Mouse (Mus musculus) gastrocnemius, adult 2 months (tissue): ENCODE results near the gene Gp5. TPM values are rescaled to one million over a fixed set of nuclear protein-coding genes. Genes with fewer than 3 reads are reported as not detected.
"Not testable (repeated sequence)": the region's sequence is repeated elsewhere in the genome, so short reads cannot be mapped to it uniquely, and the experiment has no call there.

Source experiments
- DNase-seq: peaks from one replicate; pipeline ENCODE4 v3.0.0; 2022
- H3K27ac ChIP-seq: fragments of 200-600 bp; 2 replicates; pipeline ENCODE4 v1.8.1; 2022; ENCODE audit warnings: mild to moderate bottlenecking
- H3K4me3 ChIP-seq: fragments of 200-600 bp; 2 replicates; pipeline ENCODE4 v1.8.1; 2022; ENCODE audit warnings: mild to moderate bottlenecking, moderate library complexity
- CTCF ChIP-seq: fragments of 200-600 bp; IDR thresholded peaks from 2 replicates; pipeline ENCODE4 v1.8.1; 2022; ENCODE audit warnings: antibody characterized with exemption, mild to moderate bottlenecking, moderate library complexity
- intact Hi-C: fragments of 180-260 bp; cut with DNase I; formaldehyde crosslinking; loops from one replicate; pipeline ENCODE4 v1.15.1; 2025
- long read RNA-seq, 2 experiments: library from polyadenylated mRNA; stranded (forward); transcript quantifications; one replicate each; pipeline ENCODE4 v2.0.0; 2021
- total RNA-seq, 2 experiments: library from RNA; stranded (reverse); gene quantifications; 2 replicates each; pipeline ENCODE4 v1.2.3; 2021

Gene Gp5
- total RNA-seq: not detected
- long read RNA-seq, experiment 1: 0 reads
- long read RNA-seq, experiment 2: 0 reads

GRCm38 (mm10) chr16:30310647-30311046 is at the start of gene Gp5:
Gene Gp5 (minus strand): TSS chr16:30310779.
- intact Hi-C loops: no loop called here
- DNase-seq: no peak
- H3K27ac ChIP-seq: no peak within 1 kb of the TSS
- no peak for TF ChIP-seq CTCF
- peak within 1 kb of the TSS; percentile 72 for H3K4me3 ChIP-seq

DNA sequence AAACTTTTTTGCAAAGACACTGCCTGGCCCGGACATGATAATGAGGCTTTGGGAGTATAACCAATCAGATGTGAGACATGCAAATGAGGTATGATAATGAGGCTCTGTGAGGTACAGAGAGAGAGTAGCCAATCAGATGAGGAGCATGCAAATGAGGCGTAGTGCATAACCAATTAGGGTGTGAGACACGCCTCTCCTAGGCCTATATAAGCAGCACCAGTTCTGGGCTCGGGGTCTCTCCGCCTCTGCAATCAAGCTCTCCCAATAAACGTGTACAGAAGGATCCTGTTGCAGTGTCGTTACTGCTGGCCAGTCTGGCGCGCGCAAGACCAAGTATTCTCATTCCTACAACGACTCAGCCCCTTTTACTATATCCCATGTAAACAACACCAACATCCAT is 42.9 kb upstream of the Gp5 start:
- intact Hi-C loops, H3K4me3 ChIP-seq, H3K27ac ChIP-seq, DNase-seq: not testable (repeated sequence)

DNA sequence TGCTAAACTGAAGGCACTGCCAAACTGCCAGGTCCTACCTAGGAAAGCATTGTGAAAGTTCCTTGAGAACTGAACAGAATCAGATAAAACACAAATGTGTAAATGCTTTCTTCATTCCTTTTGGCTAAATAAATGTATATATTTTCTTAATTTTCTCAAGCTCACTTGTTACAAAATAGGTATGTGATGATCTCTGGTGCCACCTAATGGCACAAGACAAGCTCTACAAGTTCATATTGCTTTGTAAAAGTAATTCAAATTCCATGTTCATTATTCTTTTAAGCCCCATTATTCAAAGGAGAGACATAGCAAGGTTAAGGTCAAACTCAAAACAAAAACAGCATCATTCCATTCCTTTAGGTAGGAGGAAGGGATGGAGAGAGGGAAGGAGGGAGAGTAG is 3.7 kb upstream of the Gp5 start:
- TF ChIP-seq CTCF: peak; percentile 81
- Histone ChIP-seq H3K4me3 (no peak overlapping the region), H3K27ac (no peak overlapping the region)
- DNase-seq: no peak
- intact Hi-C loops: loop anchor here (1.0 kb wide), 1 partner anchor 62 kb away; no protein-coding TSS in a partner anchor

GRCm38 (mm10) chr16:30310171-30310515 is 436 bp downstream of the Gp5 start:
- no peak for DNase-seq
- Histone ChIP-seq H3K27ac (no peak overlapping the region), H3K4me3 (no peak overlapping the region)
- intact Hi-C loops: no loop called here
- TF ChIP-seq CTCF: no peak

DNA sequence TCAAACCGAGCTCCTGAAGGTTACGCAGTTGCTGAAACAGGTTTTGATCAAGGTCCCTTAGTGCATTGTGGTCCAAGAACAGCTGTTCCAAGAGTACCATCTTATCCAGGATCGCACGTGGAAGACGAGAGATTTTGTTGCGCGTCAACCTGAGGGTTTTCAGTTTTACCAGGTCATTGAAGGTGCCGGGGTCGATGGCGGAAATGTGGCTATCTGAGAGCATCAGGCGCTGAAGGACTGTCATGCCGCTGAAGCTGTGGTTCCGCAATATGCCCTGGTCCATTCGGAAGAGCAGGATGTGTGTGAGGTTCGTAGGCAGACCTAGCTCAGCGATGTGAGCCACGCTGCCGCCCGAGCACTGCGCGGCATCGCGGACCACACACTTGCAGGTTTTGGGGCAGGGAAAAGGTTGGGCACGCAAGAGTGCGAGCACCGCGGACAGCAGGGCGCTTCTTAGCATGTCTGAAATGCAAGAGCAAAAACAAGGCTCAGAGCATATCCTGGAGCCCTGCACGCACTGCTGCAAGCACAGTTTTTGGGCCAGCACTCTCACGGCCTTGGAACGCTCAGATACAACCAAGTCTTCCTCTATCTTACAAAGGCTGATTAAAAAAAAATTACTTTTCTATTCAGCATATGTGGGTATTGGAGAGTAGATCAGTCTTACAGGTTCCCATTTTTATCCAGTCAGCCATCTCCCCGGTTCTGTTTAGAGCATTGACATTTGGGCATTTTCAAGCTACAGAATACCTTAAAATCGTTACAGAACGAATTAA is 996 bp downstream of the Gp5 start:
- Histone ChIP-seq H3K4me3 (peak overlapping the region; percentile 72), H3K27ac (no peak overlapping the region)
- DNase-seq: no peak
- TF ChIP-seq CTCF: no peak
- intact Hi-C loops: no loop called here

DNA sequence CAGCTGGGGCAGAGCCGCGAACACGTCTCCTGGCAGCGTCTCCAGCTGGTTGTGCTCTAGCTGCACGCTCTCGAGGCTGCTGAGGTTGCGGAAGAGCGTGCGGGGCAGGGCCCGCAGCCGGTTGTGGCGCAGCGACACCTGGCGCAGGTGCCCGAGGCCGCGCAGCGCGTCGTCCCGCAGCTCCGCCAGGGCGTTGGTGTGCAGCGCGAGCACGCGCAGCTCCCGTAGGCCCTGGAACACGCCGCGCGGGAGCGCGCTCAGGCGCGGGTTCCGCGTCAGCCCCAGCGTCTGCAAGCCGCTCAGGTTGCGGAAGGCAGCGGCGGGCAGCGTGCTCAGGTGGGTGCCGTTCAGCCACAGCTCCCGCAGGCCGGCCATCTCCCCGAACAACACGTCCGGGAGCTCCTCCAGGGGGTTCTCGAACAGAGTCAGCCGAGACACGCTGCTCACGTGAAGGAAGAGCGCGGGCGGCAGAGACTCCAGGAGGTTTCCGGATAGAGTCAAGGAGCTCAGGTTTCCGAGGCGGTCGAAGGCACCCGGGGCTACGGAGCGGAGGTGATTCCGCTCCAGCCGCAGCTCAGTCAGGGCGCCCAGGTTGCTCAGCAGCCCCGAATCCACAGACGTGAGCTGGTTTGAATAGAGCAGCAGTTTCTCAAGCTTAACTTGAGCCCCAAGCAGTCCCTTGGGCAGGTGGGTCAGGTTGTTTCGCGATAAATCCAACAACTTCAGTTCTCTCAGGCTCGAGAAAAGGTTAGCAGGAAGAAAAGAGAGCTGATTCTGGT is 1.8 kb downstream of the Gp5 start:
- intact Hi-C loops: no loop called here
- no peak for TF ChIP-seq CTCF
- DNase-seq: peak; percentile 55
- H3K4me3 ChIP-seq: peak overlapping the region; percentile 72
- no peak overlapping the region for H3K27ac ChIP-seq

GRCm38 (mm10) chr16:30307961-30308615 is 2.5 kb downstream of the Gp5 start:
- peak; percentile 47 for DNase-seq

DNA sequence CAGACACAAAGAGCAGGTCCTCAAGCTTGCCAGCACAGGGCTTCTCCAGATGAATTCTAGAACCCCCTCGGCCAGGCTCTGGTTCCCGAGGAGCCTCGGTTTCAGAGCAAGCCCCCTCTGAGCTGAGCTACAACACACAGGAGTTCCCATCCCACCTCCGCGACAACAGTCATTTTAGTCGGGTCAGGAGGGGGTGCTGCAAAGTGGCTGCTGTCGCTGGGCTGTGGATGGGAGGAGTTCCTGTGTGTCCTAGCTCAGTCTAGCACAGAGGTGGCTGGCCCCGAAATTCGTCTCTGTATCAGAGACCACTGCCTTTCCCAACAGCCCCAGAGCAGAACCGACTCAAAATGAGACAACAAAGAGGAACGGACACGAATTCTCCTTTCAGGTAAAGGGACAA is 3.3 kb downstream of the Gp5 start:
- TF ChIP-seq CTCF: no peak
- Histone ChIP-seq H3K27ac (no peak overlapping the region), H3K4me3 (no peak overlapping the region)
- intact Hi-C loops: no loop called here
- no peak for DNase-seq

More at GRCm38 (mm10) chr16:30307961-30308615, 2.5 kb downstream of the Gp5 start:
- intact Hi-C loops: no loop called here
- H3K4me3 ChIP-seq: peak overlapping the region; percentile 72
- no peak for TF ChIP-seq CTCF
- no peak overlapping the region for H3K27ac ChIP-seq

DNA sequence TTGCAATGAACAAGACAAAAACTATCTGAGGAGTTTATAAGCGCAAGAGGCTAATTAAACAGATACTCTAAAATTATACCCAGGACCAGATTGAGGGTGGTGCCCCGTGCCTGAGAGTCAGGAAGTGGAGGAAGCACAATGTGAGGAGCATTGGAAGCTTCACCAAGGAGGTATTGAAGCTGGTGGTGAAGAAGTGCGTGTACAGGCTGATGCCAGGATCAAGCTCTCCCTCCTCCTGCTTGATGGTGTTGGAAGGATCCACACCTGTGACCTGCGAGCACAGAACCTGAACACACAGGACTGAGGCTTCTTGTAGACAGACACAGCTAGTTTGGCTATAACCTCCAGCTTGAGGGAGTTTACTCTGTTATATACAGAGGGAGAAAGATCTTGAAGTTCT is 4.5 kb downstream of the Gp5 start:
- no peak for TF ChIP-seq CTCF
- Histone ChIP-seq H3K4me3 (no peak overlapping the region), H3K27ac (no peak overlapping the region)
- no peak for DNase-seq
- intact Hi-C loops: no loop called here

- Histone ChIP-seq H3K27ac (no peak overlapping the region), H3K4me3 (no peak overlapping the region)
- intact Hi-C loops: no loop called here
- TF ChIP-seq CTCF: no peak
- no peak for DNase-seq
Measured at GRCm38 (mm10) chr16:30304236-30304635, 6.3 kb downstream of the Gp5 start.

- intact Hi-C loops: no loop called here
- DNase-seq: no peak
- Histone ChIP-seq H3K27ac (no peak overlapping the region), H3K4me3 (no peak overlapping the region)
- no peak for TF ChIP-seq CTCF
Measured at GRCm38 (mm10) chr16:30303411-30303810, 7.2 kb downstream of the Gp5 start.

- intact Hi-C loops: no loop called here
- H3K4me3 ChIP-seq: no peak overlapping the region
- DNase-seq: no peak
- TF ChIP-seq CTCF: no peak
- no peak overlapping the region for H3K27ac ChIP-seq
Measured at GRCm38 (mm10) chr16:30302686-30303085, 7.9 kb downstream of the Gp5 start.

- no peak for DNase-seq
- intact Hi-C loops: no loop called here
- Histone ChIP-seq H3K4me3 (no peak overlapping the region), H3K27ac (no peak overlapping the region)
- TF ChIP-seq CTCF: no peak
Measured at GRCm38 (mm10) chr16:30299711-30300277, 10.8 kb downstream of the Gp5 start.
